Mouse (Mus musculus): ENCODE data around the gene Ntpcr.

DNA sequence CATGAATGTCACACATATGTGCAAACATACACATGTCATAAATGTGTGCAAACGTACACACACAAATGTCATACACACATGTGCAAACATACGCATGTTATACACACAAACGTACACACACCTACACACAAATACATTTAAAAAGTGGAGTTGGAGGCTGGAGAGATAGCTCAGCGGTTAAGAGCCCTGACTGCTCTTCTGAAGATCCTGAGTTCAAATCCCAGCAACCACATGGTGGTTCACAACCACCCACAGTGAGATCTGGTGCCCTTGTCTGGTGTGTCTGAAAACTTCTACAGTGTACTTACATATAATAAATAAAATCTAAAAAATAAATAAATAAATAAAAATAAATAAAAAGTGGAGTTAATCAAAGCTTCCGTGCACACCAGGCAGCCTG lies 49.2 kb downstream of the Ntpcr start:
- TF ChIP-seq POLR2A (IDR thresholded peaks at IDR 0.05; ENCODE audit: low read depth, low read length) (no peak), CTCF (IDR thresholded peaks at IDR 0.05; ENCODE audit: borderline replicate concordance, insufficient read depth, low read length) (no peak)

Measured in embryonic fibroblast, embryonic 13.5 days (primary cell).